Mouse (Mus musculus) urinary bladder, adult 18-20 months (tissue): Measurements from ENCODE around the gene Plekha1.

Experiments
- DNase-seq, 2 experiments: peaks; one replicate each; pipeline ENCODE4 v3.0.0; 2022; ENCODE audit warnings: low spot score in 2 of 2, mixed read lengths in 2 of 2

The Plekha1 gene

GRCm38 (mm10) chr7:130954177-130954601 is 88.6 kb downstream of the Plekha1 start:
- no peak for DNase-seq

GRCm38 (mm10) chr7:130958551-130958950 is 93.0 kb downstream of the Plekha1 start:
- no peak for DNase-seq

- DNase-seq, result peak in 1 of 2 experiments; percentile 74
These were observed 94.3 kb downstream of the Plekha1 start for GRCm38 (mm10) chr7:130959868-130960267.

- DNase-seq, result no peak
These were observed 95.9 kb downstream of the Plekha1 start for GRCm38 (mm10) chr7:130961429-130961828.
